Mouse (Mus musculus) monocyte, adult 5-6 weeks (primary cell): ENCODE measurements around the gene Atp11a. TPM values are rescaled to one million over a fixed set of nuclear protein-coding genes. Genes with fewer than 3 reads are reported as not detected.

Source experiments
- total RNA-seq: library from RNA; stranded (forward); fragments of 200-1000, 200-491, 200-594 nt; gene quantifications from 3 replicates; pipeline ENCODE4 v1.2.3, GENCODE M21; 2017

Atp11a gene
- total RNA-seq, 1 experiment from 2014 or later: 18.2 TPM

Other genes with a start within 250 kb of the Atp11a start
- not detected in 3 replicates for gene Spaca7, start 184.0 kb upstream of the Atp11a start, total RNA-seq
- 45.9 to 66.4 TPM (median 53.4 TPM) in 3 replicates for gene Tubgcp3, start 84.8 kb upstream of the Atp11a start, total RNA-seq
- gene Mcf2l, start 116.8 kb downstream of the Atp11a start, total RNA-seq: 3.3 to 9.0 TPM (median 5.8 TPM) in 3 replicates